Mouse (Mus musculus): ENCODE measurements around the gene Arnt.

- TF ChIP-seq POLR2A (IDR thresholded peaks at IDR 0.05; ENCODE audit: low read depth, low read length) = no peak
- TF ChIP-seq CTCF (IDR thresholded peaks at IDR 0.05; ENCODE audit: extremely low read depth, insufficient read depth, insufficient read length, insufficient replicate concordance) = no peak
These were observed 90.5 kb downstream of the Arnt start for GRCm38 (mm10) chr3:95524673-95525072.

All from spleen, adult 2 months (tissue).